Mouse (Mus musculus) layer of hippocampus, adult 8-10 months (tissue): ENCODE results near the gene Opn5. TPM values are rescaled to one million over a fixed set of nuclear protein-coding genes. Genes with fewer than 3 reads are reported as not detected.
A peak's percentile ranks its signal among the peaks of the same experiment; 100 is the strongest.

Experiments
- DNase-seq, 2 experiments: peaks; one replicate each; pipeline ENCODE4 v3.0.0; 2022; ENCODE audit warnings: low spot score in 2 of 2
- total RNA-seq, 4 experiments: library from RNA; stranded (reverse); gene quantifications; 2 replicates each; pipeline ENCODE4 v1.2.4; 2022

Gene Opn5
- total RNA-seq = not detected

DNA sequence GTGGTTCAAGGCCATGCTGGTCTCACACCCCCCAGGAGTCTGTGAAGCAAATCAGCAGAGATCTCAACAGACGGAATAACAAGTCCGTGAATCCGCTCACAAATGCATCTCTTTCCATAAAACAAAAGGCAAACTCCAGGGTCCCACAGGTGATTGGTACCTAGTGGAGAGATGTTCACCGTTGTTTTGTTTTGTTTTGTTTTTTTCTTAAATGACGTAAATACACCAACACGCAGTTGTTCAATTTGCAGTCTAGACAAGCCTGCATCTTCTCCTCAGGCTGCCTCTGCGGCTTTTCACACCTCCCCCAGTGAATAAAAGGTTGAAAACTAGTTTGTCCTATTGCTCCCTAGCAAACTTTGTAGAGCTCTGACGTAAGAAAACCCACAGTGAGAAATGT lies at the start of gene Opn5:
Gene Opn5, minus strand, starts transcription at position 101 of the 400 bp plus-strand sequence.
- no peak for DNase-seq

DNA sequence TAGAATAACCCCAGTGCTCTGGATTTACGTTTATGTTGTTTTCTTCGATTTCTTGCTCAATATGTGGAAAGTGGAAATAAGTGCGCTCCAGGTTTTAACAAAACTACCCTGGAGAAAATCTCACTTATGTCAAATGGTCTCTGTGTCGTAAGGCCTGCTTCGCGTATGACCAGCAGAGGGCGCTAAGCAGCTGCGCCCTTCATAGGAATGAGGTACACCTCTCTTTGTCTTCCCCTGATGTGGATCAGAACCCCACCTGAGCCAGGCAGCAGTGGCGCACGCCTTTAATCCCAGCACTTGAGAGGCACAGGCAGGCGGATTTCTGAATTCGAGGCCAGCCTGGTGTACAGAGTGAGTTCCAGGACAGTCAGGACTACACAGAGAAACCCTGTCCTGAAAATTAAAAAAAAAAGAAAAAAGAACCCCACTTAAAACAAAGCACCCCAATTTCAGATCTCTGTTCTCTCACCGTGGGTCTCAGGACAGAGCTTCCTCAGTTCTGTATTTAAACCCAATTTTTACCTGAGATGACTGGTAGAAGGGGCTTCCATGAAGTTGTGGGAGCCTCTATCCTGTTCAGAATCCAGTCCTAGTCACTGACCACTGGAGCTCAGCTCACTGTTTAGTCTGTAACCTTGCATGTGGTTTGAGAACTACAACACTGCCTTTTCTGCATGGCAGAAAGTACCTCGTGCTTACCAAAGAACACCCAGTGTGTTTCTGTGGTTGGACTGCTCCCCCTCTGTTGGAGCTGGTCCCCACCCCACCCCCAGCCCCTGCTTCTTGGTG lies 47.6 kb upstream of the Opn5 start:
- DNase-seq = peak in 1 of 2 experiments; percentile 17

DNA sequence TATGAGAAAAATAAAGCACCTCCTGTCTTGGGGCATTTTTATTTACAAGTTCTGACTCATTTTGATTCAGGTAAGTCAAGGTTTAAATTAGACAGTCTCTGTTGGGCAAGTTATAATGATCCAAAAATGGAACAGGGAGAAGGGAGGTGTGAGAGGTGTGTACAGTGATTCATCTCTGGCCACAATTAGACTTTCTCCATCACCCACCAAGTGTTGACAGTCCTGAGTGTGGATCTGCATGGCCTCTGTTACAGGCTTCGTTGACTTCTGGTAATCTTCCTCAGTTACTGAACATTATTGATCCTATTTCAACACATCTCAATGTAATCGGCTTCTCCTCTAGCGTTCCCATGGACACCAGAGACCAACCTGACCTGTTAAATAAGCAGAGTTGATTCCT lies 32.2 kb upstream of the Opn5 start:
- no peak for DNase-seq

- DNase-seq = no peak
Measured at GRCm38 (mm10) chr17:42630206-42630605, 19.0 kb upstream of the Opn5 start.

- DNase-seq = peak; percentile 19 to 37
Measured at GRCm38 (mm10) chr17:42613043-42613737, 2.0 kb upstream of the Opn5 start.

GRCm38 (mm10) chr17:42608270-42608669 lies 2.9 kb downstream of the Opn5 start:
- no peak for DNase-seq

DNA sequence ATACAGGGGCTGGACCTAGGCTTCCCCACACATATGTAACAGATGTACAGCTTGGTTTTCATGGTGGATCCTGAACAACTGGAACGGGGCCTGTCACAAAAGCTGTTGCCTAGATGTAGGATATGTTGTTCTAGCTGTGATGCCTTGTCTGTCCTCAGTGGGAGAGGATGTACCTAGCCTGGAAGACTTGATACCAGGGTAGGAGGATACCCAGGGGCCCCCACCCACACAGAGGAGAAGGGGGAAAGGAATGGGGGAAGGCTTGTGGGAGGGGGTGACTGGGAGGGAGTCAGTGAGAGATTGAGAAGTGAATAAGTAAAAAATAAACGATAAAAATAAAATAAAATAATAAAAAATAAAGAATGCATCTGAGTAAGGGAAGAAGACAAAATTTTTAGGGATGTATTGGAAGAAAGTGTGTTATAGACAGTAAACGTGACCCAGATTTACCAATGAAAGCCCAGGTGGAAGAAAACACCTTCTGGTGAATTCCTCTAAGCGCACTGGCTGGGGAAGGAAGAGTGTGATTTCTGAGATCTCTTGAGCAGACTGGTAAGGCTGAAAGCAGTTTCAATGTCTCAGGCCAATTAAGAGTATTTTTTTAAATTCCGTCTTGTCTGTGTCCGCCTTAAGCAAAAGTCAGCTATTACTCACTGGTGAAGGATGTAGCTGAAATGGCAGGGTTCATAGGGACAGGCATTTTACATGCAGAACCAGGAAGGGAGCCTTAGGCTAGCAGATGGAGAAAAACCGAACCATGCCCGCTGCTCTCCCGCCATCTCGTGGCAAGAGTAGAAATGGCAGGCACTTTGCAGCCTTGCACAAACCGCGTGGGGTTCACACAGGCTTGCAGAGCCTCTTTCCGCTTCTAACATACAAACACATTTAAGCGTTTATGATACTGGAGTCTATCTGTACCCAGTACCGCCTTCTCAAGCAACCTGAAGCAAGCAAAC lies 8.1 kb downstream of the Opn5 start:
- DNase-seq = peak; percentile 68 to 91

- no peak for DNase-seq
Measured at GRCm38 (mm10) chr17:42586486-42586885, 24.7 kb downstream of the Opn5 start.

- no peak for DNase-seq
Measured at GRCm38 (mm10) chr17:42583029-42583331, 28.2 kb downstream of the Opn5 start.

- no peak for DNase-seq
Measured at GRCm38 (mm10) chr17:42582281-42583028, 28.7 kb downstream of the Opn5 start.

- DNase-seq = no peak
Measured at GRCm38 (mm10) chr17:42580623-42581022, 30.6 kb downstream of the Opn5 start.

- DNase-seq = no peak
Measured at GRCm38 (mm10) chr17:42580196-42580595, 31.0 kb downstream of the Opn5 start.

DNA sequence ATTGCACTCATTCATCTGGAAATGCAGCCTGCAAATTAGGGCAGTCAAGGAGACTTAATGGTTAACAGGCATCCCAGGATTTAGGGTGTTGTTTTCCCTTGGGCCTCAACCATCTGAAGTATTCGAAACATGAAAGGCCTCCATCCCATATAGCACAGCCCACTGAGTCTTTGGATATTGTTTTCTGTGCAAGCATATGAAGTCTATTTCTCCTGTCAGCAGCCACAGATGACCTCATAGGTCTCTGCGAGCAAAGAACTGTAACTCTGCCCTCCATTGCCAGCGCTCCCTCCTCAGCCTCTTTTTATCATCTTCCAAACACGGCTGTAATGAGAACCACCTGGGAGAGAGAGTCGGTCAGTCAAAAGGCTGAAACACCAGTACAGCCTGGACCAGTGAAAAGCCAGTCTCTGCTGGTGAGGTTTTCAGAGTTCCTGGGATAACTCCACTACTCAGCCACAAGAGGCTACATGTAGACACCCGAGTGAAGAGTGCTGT lies 34.5 kb downstream of the Opn5 start:
- DNase-seq = no peak

- DNase-seq = no peak
Measured at GRCm38 (mm10) chr17:42573786-42574185, 37.4 kb downstream of the Opn5 start.

DNA sequence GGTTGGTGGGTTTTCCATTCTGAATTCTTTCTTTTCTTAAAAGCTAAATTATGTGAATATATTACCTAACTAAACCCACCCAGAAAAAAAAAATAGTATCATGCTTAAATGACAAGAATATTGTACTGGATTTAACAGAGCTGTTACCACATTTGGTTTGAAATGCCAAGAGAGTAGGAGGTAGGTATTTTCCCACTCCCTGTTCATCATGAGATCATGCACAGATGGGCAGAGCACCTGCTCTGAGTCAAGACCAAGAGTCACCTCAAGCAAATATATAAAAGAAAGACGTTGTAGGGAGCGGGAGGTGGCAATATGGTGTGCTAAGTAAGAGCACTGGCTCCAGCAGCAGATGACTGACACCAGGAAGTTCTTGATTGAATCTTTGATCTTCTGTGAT lies 61.6 kb downstream of the Opn5 start:
- DNase-seq = peak; percentile 37 to 38

GRCm38 (mm10) chr17:42530147-42530546 lies 81.0 kb downstream of the Opn5 start:
- no peak for DNase-seq

- DNase-seq = no peak
Measured at GRCm38 (mm10) chr17:42509356-42510262, 101.6 kb downstream of the Opn5 start.
